Mouse (Mus musculus): Measurements from ENCODE around the gene Xrn2. TPM values are rescaled to one million over a fixed set of nuclear protein-coding genes. Genes with fewer than 3 reads are reported as not detected.

Xrn2 gene
- polyA plus RNA-seq (2014; fragmentation: Illumina TruSeq; extraction: RNeasy Lipid Tissue Mini Kit (QIAGEN cat#74804); ENCODE audit: low read depth, low replicate concordance) = 184 TPM

GRCm38 (mm10) chr2:147012623-147013184 is at the start of gene Xrn2:
Xrn2 (plus strand) TSS chr2:147012996.

GRCm38 (mm10) chr2:147085072-147085870 is 72.5 kb downstream of the Xrn2 start, which contains the start of gene Nkx2-4:
Nkx2-4 (minus strand) TSS chr2:147085445.

Other genes with a start within 250 kb of the Xrn2 start
- gene Kiz, start 157.1 kb upstream of the Xrn2 start, polyA plus RNA-seq (2014; fragmentation: Illumina TruSeq; extraction: RNeasy Lipid Tissue Mini Kit (QIAGEN cat#74804); ENCODE audit: low read depth, low replicate concordance) = 104 TPM
- gene Nkx2-4, start 72.4 kb downstream of the Xrn2 start, polyA plus RNA-seq (2014; fragmentation: Illumina TruSeq; extraction: RNeasy Lipid Tissue Mini Kit (QIAGEN cat#74804); ENCODE audit: low read depth, low replicate concordance) = not detected
- gene Nkx2-2, start 181.2 kb downstream of the Xrn2 start, polyA plus RNA-seq (2014; fragmentation: Illumina TruSeq; extraction: RNeasy Lipid Tissue Mini Kit (QIAGEN cat#74804); ENCODE audit: low read depth, low replicate concordance) = not detected